19 mouse cellular contexts compared by ENCODE assay signal in genomic region chr5:75954778-75955330, GRCm38 (mm10). TPM values are rescaled to one million over a fixed set of nuclear protein-coding genes. Genes with fewer than 3 reads are reported as not detected.
DNase-seq lines count a peak whose midpoint lies in the region; ATAC-seq and TF ChIP-seq lines count a peak whose summit lies in the region.
"Had no signal": no experiment of that assay in that cellular context is flagged by ENCODE, and none has a peak within 500 bp of the region (broad histone marks: within the 10 kb centered on the region; RNA-seq: fewer than 3 reads in every experiment).

No protein-coding gene starts in this region.

- no peaks in the 10 kb centered on the region; the same call in 1 of the 2 replicates for H3K36me3 ChIP-seq in kidney, adult 2 months (ENCODE audit: control insufficient read depth, insufficient read depth, low read length)
- H3K36me3 ChIP-seq in intestine, embryonic 16.5 days (ENCODE audit: control insufficient read depth, insufficient read depth, low read length): no peaks in the 10 kb centered on the region
- H3K36me3 ChIP-seq: embryonic facial prominence, embryonic 10.5 days; limb, embryonic 15.5 days; liver, embryonic 15.5 days; midbrain, embryonic 12.5 days had no signal

- no peaks in the 10 kb centered on the region for H3K4me1 ChIP-seq in kidney, adult 2 months (ENCODE audit: control insufficient read depth, insufficient read depth, low read length)
- no peaks in the 10 kb centered on the region for H3K4me1 ChIP-seq in intestine, embryonic 16.5 days (ENCODE audit: control insufficient read depth, insufficient read depth, low read length)
- H3K4me1 ChIP-seq: limb, embryonic 15.5 days; midbrain, embryonic 12.5 days had no signal

- no peaks in the 10 kb centered on the region for H3K9me3 ChIP-seq in intestine, embryonic 16.5 days (ENCODE audit: control insufficient read depth, low read length)
- H3K9me3 ChIP-seq: embryonic facial prominence, embryonic 10.5 days; limb, embryonic 15.5 days; liver, embryonic 15.5 days; midbrain, embryonic 12.5 days had no signal

- no peak overlapping the region for H3K9ac ChIP-seq in intestine, embryonic 16.5 days (ENCODE audit: low read depth, low read length)
- H3K9ac ChIP-seq: limb, embryonic 15.5 days; liver, embryonic 15.5 days; midbrain, embryonic 12.5 days had no signal

- no peak for TF ChIP-seq POLR2A in kidney, adult 2 months (IDR thresholded peaks at IDR 0.05; ENCODE audit: low read depth, low read length)

- 80% methylated on average over 3 of the region's 3 CpGs for WGBS in kidney, adult 2 months
- 86% methylated on average over 3 of the region's 3 CpGs for WGBS in intestine, embryonic 16.5 days

- no peak overlapping the region for H3K4me2 ChIP-seq in intestine, embryonic 16.5 days (ENCODE audit: low read depth, low read length)
- H3K4me2 ChIP-seq: limb, embryonic 15.5 days; liver, embryonic 15.5 days; midbrain, embryonic 12.5 days had no signal

- ATAC-seq in megakaryocyte-erythroid progenitor cell, adult 5-6 weeks (replicated peaks; ENCODE audit: low FRiP score, low TSS enrichment, poor library complexity, severe bottlenecking): peak; percentile 63
- no peak for ATAC-seq in intestine, embryonic 16.5 days

- no peaks in the 10 kb centered on the region for H3K27me3 ChIP-seq in kidney, adult 2 months (replicated peaks; ENCODE audit: control insufficient read depth, insufficient read depth, low read length)
- no peaks in the 10 kb centered on the region for H3K27me3 ChIP-seq in intestine, embryonic 16.5 days (replicated peaks; ENCODE audit: control insufficient read depth, insufficient read depth, low read length)
- H3K27me3 ChIP-seq: limb, embryonic 15.5 days; liver, embryonic 15.5 days had no signal

- 0 out of 2 replicates have a peak overlapping the region, but pooled peaks have one; percentile 23 for H3K27ac ChIP-seq in kidney, adult 2 months (ENCODE audit: insufficient read depth, low read depth, low read length)
- H3K27ac ChIP-seq in layer of hippocampus, adult 2 months: 0 out of 2 replicates have a peak overlapping the region, but pooled peaks have one; percentile 51
- no peak overlapping the region for H3K27ac ChIP-seq in intestine, embryonic 16.5 days (ENCODE audit: low read length)
- H3K27ac ChIP-seq: embryonic facial prominence, embryonic 10.5 days; limb, embryonic 15.5 days; liver, embryonic 15.5 days; macrophage; midbrain, embryonic 12.5 days had no signal

- no peak for TF ChIP-seq CTCF in kidney, adult 2 months (conservative IDR thresholded peaks at IDR 0.05; ENCODE audit: insufficient read depth, insufficient read length, low read depth, low read length)
- TF ChIP-seq CTCF in layer of hippocampus, adult 2 months (conservative IDR thresholded peaks at IDR 0.05): no peak

- no peak for DNase-seq in kidney, adult 2 months
- no peak for DNase-seq in kidney, adult 18-20 months
- DNase-seq in right cerebral cortex, adult 18-20 months: peak; percentile 28
- DNase-seq in right cerebral cortex, postnatal 36 days (ENCODE audit: low spot score in 2 of 2): no peak
- DNase-seq in layer of hippocampus, adult 2 months (ENCODE audit: low spot score in 2 of 2): peak; percentile 45 to 63
- DNase-seq: adrenal gland, adult 8-10 months; cerebellum, adult 11-12 months; heart, postnatal 4 days; kidney, postnatal 36 days; spleen, adult 18-20 months; thymus, postnatal 36 days had no signal

- no peak overlapping the region for H3K4me3 ChIP-seq in kidney, adult 2 months (ENCODE audit: insufficient read depth, low read depth, low read length)
- H3K4me3 ChIP-seq in layer of hippocampus, adult 2 months: no peak overlapping the region
- no peak overlapping the region for H3K4me3 ChIP-seq in intestine, embryonic 16.5 days (ENCODE audit: low read length)
- H3K4me3 ChIP-seq: embryonic facial prominence, embryonic 10.5 days; limb, embryonic 15.5 days; liver, embryonic 15.5 days; midbrain, embryonic 12.5 days; myocyte had no signal

RNA-seq across cellular contexts. Expression of gene Kdr, which starts 23.4 kb away (rescaled TPM):
- polyA plus RNA-seq in kidney, adult 2 months (2012; rRNA removed): 28.0 and 32.3 TPM in 2 replicates
- 1 to 10 TPM; 6.3 to 7.0 TPM for total RNA-seq in layer of hippocampus, adult 2 months (2021)
- total RNA-seq in megakaryocyte-erythroid progenitor cell, adult 5-6 weeks (2014; fragmentation: Nextera tagmentation): 0.46 TPM in 1 of 2 replicates, not detected in the other
- total RNA-seq in megakaryocyte-erythroid progenitor cell, adult 5-6 weeks (2017): 0.56 and 0.84 TPM in 2 replicates
- polyA plus RNA-seq in intestine, embryonic 16.5 days (2015; fragmentation: Nextera tagmentation; extraction: Ambion mirVana): 19.6 and 21.6 TPM in 2 replicates
- polyA plus RNA-seq: myocyte had no signal

Comparison
In these comparisons a context has a peak if more than half of its experiments do, and no peak if none do; other contexts are left out.
1. DNase-seq: peak in right cerebral cortex, adult 18-20 months (single experiment) and layer of hippocampus, adult 2 months (2 of 2); none in kidney, adult 2 months (single experiment), kidney, adult 18-20 months (single experiment) and right cerebral cortex, postnatal 36 days (0 of 2).